Mouse (Mus musculus) hindbrain, embryonic 16.5 days (tissue): ENCODE results near the gene Gskip. TPM values are rescaled to one million over a fixed set of nuclear protein-coding genes. Genes with fewer than 3 reads are reported as not detected.

ENCODE experiments used
- ATAC-seq: fragments of 200-750 bp; cut with Nextera tagmentation; 2 replicates; pipeline ENCODE4 v1.8.0; 2017; ENCODE audit warnings: moderate TSS enrichment, moderate library complexity
- H3K27ac ChIP-seq: fragments of 300-500 bp; sonication (generic); 2 replicates; pipeline ENCODE4 v1.5.1; 2014; ENCODE audit warnings: low read depth, mild to moderate bottlenecking, control low read depth, low read length, moderate library complexity
- H3K27me3 ChIP-seq: fragments of 300-500 bp; sonication (generic); replicated peaks from 2 replicates; pipeline ENCODE4 v1.6.1; 2014; ENCODE audit warnings: low read length; ENCODE audit not compliant: control insufficient read depth, insufficient read depth
- H3K36me3 ChIP-seq: fragments of 300-500 bp; sonication (generic); 2 replicates; pipeline ENCODE4 v1.6.1; 2014; ENCODE audit warnings: mild to moderate bottlenecking, low read length, moderate library complexity, mixed read lengths; ENCODE audit not compliant: control insufficient read depth, insufficient read depth
- H3K4me1 ChIP-seq: fragments of 300-500 bp; sonication (generic); 2 replicates; pipeline ENCODE4 v1.6.1; 2014; ENCODE audit warnings: low read depth, low read length; ENCODE audit not compliant: control insufficient read depth, insufficient read depth
- H3K4me2 ChIP-seq: fragments of 300-500 bp; sonication (generic); 2 replicates; pipeline ENCODE4 v1.6.1; 2014; ENCODE audit warnings: mild to moderate bottlenecking, low read length, control low read depth, moderate library complexity
- H3K4me3 ChIP-seq: fragments of 300-500 bp; sonication (generic); 2 replicates; pipeline ENCODE4 v1.5.1; 2014; ENCODE audit warnings: mild to moderate bottlenecking, low read length, control low read depth, moderate library complexity
- H3K9ac ChIP-seq: fragments of 300-500 bp; sonication (generic); 2 replicates; pipeline ENCODE4 v1.6.1; 2014; ENCODE audit warnings: low read depth, mild to moderate bottlenecking, control low read depth, low read length, moderate library complexity
- H3K9me3 ChIP-seq: fragments of 300-500 bp; sonication (generic); 2 replicates; pipeline ENCODE4 v1.6.1; 2014; ENCODE audit warnings: mild to moderate bottlenecking, low read length, moderate library complexity; ENCODE audit not compliant: control insufficient read depth
- WGBS: fragments of 180-500 bp; shearing (Covaris S2); extraction: QIAGEN DNeasy Blood & Tissue Kit; methylation state at CpG from one replicate; pipeline ENCODE4 v1.1.7; 2014; 5-methylcytosine and 5-hydroxymethylcytosine counted together
- polyA plus RNA-seq: library from polyadenylated mRNA; unstranded; fragments of >200 nt; fragmentation: Nextera tagmentation; extraction: Ambion mirVana; gene quantifications from 2 replicates; pipeline ENCODE4 v1.2.1, GENCODE M21; 2015

Gskip gene
- polyA plus RNA-seq, 1 experiment from 2014 or later: 26.0 TPM

GRCm38 (mm10) chr12:105705799-105706487, 21.3 kb downstream of the Gskip start, which contains the start of gene Ak7:
Gene Ak7, plus strand, starts transcription at chr12:105705976.
- ATAC-seq: peak; percentile 52; the same call in 1 of the 2 replicates
- no peak within 1 kb of the TSS for H3K9ac ChIP-seq
- peaks cover 5% of the 10 kb centered on the region; the same call in 1 of the 2 replicates for H3K36me3 ChIP-seq
- 16% methylated on average over 22 of the region's 22 CpGs for WGBS
- H3K27me3 ChIP-seq: no peaks in the 10 kb centered on the region
- H3K4me1 ChIP-seq: no peaks in the 10 kb centered on the region
- H3K4me2 ChIP-seq: peak within 1 kb of the TSS; percentile 33; the same call in 1 of the 2 replicates
- H3K27ac ChIP-seq: no peak within 1 kb of the TSS
- no peaks in the 10 kb centered on the region for H3K9me3 ChIP-seq
- no peak within 1 kb of the TSS for H3K4me3 ChIP-seq

- no peak overlapping the region for H3K4me3 ChIP-seq
- no peak overlapping the region for H3K27ac ChIP-seq
- peaks cover 9% of the 10 kb centered on the region for H3K4me1 ChIP-seq
- no peaks in the 10 kb centered on the region for H3K36me3 ChIP-seq
- WGBS: 62% methylated on average over 17 of the region's 17 CpGs
- no peaks in the 10 kb centered on the region for H3K9me3 ChIP-seq
- H3K4me2 ChIP-seq: peak overlapping the region; percentile 22
- H3K9ac ChIP-seq: no peak overlapping the region; the same call in 1 of the 2 replicates
- ATAC-seq: no peak
- no peaks in the 10 kb centered on the region for H3K27me3 ChIP-seq
Observed at GRCm38 (mm10) chr12:105718616-105719015, 34.0 kb downstream of the Gskip start.

- Histone ChIP-seq H3K4me3 (no peak overlapping the region), H3K27me3 (no peaks in the 10 kb centered on the region), H3K9ac (no peak overlapping the region), H3K36me3 (no peaks in the 10 kb centered on the region), H3K4me2 (no peak overlapping the region), H3K27ac (no peak overlapping the region), H3K4me1 (peaks cover 9% of the 10 kb centered on the region), H3K9me3 (no peaks in the 10 kb centered on the region)
- ATAC-seq: no peak
- WGBS: 65% methylated on average over 3 of the region's 3 CpGs
Observed at GRCm38 (mm10) chr12:105720196-105720595, 35.6 kb downstream of the Gskip start.

GRCm38 (mm10) chr12:105721452-105722132, 37.0 kb downstream of the Gskip start:
- H3K9me3 ChIP-seq: no peaks in the 10 kb centered on the region
- H3K27me3 ChIP-seq: no peaks in the 10 kb centered on the region
- H3K4me2 ChIP-seq: peak overlapping the region; percentile 27
- no peaks in the 10 kb centered on the region for H3K36me3 ChIP-seq
- ATAC-seq: peak; percentile 71
- 32% methylated on average over 14 of the region's 14 CpGs for whole genome bisulfite sequencing
- peaks cover 9% of the 10 kb centered on the region for H3K4me1 ChIP-seq
- H3K9ac ChIP-seq: peak overlapping the region; percentile 35; the same call in 1 of the 2 replicates
- no peak overlapping the region for H3K4me3 ChIP-seq
- H3K27ac ChIP-seq: peak overlapping the region; percentile 66

GRCm38 (mm10) chr12:105722657-105723056, 38.0 kb downstream of the Gskip start:
- ATAC-seq: peak; percentile 51
- Histone ChIP-seq H3K9me3 (no peaks in the 10 kb centered on the region), H3K27me3 (no peaks in the 10 kb centered on the region), H3K27ac (no peak overlapping the region), H3K4me2 (no peak overlapping the region), H3K36me3 (no peaks in the 10 kb centered on the region), H3K4me3 (no peak overlapping the region), H3K4me1 (peaks cover 9% of the 10 kb centered on the region), H3K9ac (no peak overlapping the region)
- WGBS: 3% methylated on average over 5 of the region's 5 CpGs

- no peaks in the 10 kb centered on the region for H3K9me3 ChIP-seq
- H3K36me3 ChIP-seq: no peaks in the 10 kb centered on the region
- no peaks in the 10 kb centered on the region for H3K27me3 ChIP-seq
- no peak overlapping the region for H3K4me2 ChIP-seq
- no peak overlapping the region for H3K27ac ChIP-seq
- no peak overlapping the region for H3K4me3 ChIP-seq
- no peak for ATAC-seq
- WGBS: 60% methylated on average over 1 of the region's 1 CpGs
- H3K9ac ChIP-seq: no peak overlapping the region
- H3K4me1 ChIP-seq: peaks cover 9% of the 10 kb centered on the region
Observed at GRCm38 (mm10) chr12:105724616-105725015, 40.0 kb downstream of the Gskip start.

GRCm38 (mm10) chr12:105725736-105726135, 41.1 kb downstream of the Gskip start:
- 78% methylated on average over 13 of the region's 13 CpGs for WGBS

GRCm38 (mm10) chr12:105727268-105727667, 42.6 kb downstream of the Gskip start:
- no peaks in the 10 kb centered on the region for H3K9me3 ChIP-seq
- no peak overlapping the region for H3K9ac ChIP-seq
- no peaks in the 10 kb centered on the region for H3K36me3 ChIP-seq
- H3K27ac ChIP-seq: no peak overlapping the region
- no peak for ATAC-seq
- H3K27me3 ChIP-seq: no peaks in the 10 kb centered on the region
- 87% methylated on average over 3 of the region's 3 CpGs for WGBS
- H3K4me1 ChIP-seq: no peaks in the 10 kb centered on the region; the same call in 1 of the 2 replicates
- no peak overlapping the region for H3K4me3 ChIP-seq
- H3K4me2 ChIP-seq: no peak overlapping the region

More at GRCm38 (mm10) chr12:105725736-105726135, 41.1 kb downstream of the Gskip start:
- no peaks in the 10 kb centered on the region for H3K36me3 ChIP-seq
- no peaks in the 10 kb centered on the region for H3K27me3 ChIP-seq
- H3K4me1 ChIP-seq: peaks cover 9% of the 10 kb centered on the region
- no peak overlapping the region for H3K4me3 ChIP-seq
- no peak overlapping the region for H3K9ac ChIP-seq
- ATAC-seq: no peak
- H3K9me3 ChIP-seq: no peaks in the 10 kb centered on the region
- no peak overlapping the region for H3K4me2 ChIP-seq
- no peak overlapping the region for H3K27ac ChIP-seq

- H3K27me3 ChIP-seq: no peaks in the 10 kb centered on the region
- no peaks in the 10 kb centered on the region for H3K36me3 ChIP-seq
- H3K4me1 ChIP-seq: no peaks in the 10 kb centered on the region
- no peak overlapping the region for H3K4me2 ChIP-seq
- no peak overlapping the region for H3K27ac ChIP-seq
- whole genome bisulfite sequencing: 28% methylated on average over 8 of the region's 8 CpGs
- no peak overlapping the region for H3K4me3 ChIP-seq
- no peak for ATAC-seq
- no peak overlapping the region for H3K9ac ChIP-seq
- H3K9me3 ChIP-seq: no peaks in the 10 kb centered on the region
Observed at GRCm38 (mm10) chr12:105727964-105728363, 43.3 kb downstream of the Gskip start.
